ENCODE assay signal across 8 mouse cellular contexts in genomic region chr5:49896106-49896505, GRCm38 (mm10).
"Had no signal": no experiment of that assay in that cellular context is flagged by ENCODE, and none has a peak within 500 bp of the region (broad histone marks: within the 10 kb centered on the region; RNA-seq: fewer than 3 reads in every experiment).

No protein-coding gene starts in this region.

- DNase-seq: kidney, adult 2 months; kidney, postnatal 14 days; lung, adult 18-20 months; retina, postnatal 1 day; right cerebral cortex, postnatal 14 days; spleen, adult 18-20 months; thymus, adult 2 months; thymus, postnatal 25 days had no signal
